Mouse (Mus musculus) myocyte (in vitro differentiated cells): ENCODE data around the gene Coq8b.

Experiments
- POLR2A ChIP-seq: IDR thresholded peaks from one replicate; pipeline ENCODE4 v1.6.1; 2011; ENCODE audit warnings: low read depth, mild to moderate bottlenecking, control low read depth, moderate library complexity; ENCODE audit not compliant: insufficient read length
- TCF3 ChIP-seq: IDR thresholded peaks from one replicate; pipeline ENCODE4 v1.6.1; 2011; ENCODE audit warnings: low read depth, control low read depth; ENCODE audit not compliant: insufficient read length

DNA sequence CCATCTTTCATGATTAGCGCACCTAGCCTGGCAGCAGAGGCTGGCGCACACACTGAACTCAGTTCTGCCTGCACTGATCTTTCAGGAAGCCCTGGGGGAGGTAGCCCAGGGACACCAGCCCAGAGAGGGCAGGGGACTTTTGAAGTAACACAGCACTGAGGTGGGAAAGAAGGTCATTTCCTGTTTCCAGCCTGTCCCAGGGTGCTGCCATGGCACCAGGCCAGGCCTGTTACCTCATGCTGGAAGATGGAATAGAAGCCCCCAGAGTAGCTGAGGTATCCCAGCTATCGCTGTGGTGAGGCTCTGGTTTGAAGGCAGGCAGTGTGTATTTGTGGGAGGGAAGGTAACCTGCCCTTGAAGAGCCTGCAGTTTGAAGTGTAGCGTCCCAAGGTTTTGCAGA lies 42.1 kb downstream of the Coq8b start:
- no peak for TF ChIP-seq TCF3
- no peak for TF ChIP-seq POLR2A
